Mouse (Mus musculus) 416B (cell line): Measurements from ENCODE around the gene Gm34653.
A peak's percentile ranks its signal among the peaks of the same experiment; 100 is the strongest.
"Not testable (repeated sequence)": the region's sequence is repeated elsewhere in the genome, so short reads cannot be mapped to it uniquely, and the experiment has no call there.

ENCODE experiments used
- DNase-seq: peaks from one replicate; pipeline ENCODE4 v3.0.0; 2011; ENCODE audit warnings: low read depth

The Gm34653 gene

GRCm38 (mm10) chr2:34832766-34833457 is at the start of gene Gm34653:
Gene Gm34653 (plus strand): TSS chr2:34833007.
- peak; percentile 26 for DNase-seq

- DNase-seq = no peak
Measured at GRCm38 (mm10) chr2:34783064-34784020, 49.5 kb upstream of the Gm34653 start.

GRCm38 (mm10) chr2:34784085-34784484 is 48.7 kb upstream of the Gm34653 start:
- DNase-seq = peak; percentile 64

GRCm38 (mm10) chr2:34790282-34790681 is 42.5 kb upstream of the Gm34653 start:
- no peak for DNase-seq

GRCm38 (mm10) chr2:34792543-34792942 is 40.3 kb upstream of the Gm34653 start:
- DNase-seq = not testable (repeated sequence)

GRCm38 (mm10) chr2:34794511-34794910 is 38.3 kb upstream of the Gm34653 start:
- DNase-seq = no peak

- no peak for DNase-seq
Measured at GRCm38 (mm10) chr2:34795426-34795825, 37.4 kb upstream of the Gm34653 start.

- peak; percentile 95 for DNase-seq
Measured at GRCm38 (mm10) chr2:34799357-34800256, 33.2 kb upstream of the Gm34653 start, which contains the start of gene Rabepk. Gene Rabepk (minus strand): TSS chr2:34799912.

- no peak for DNase-seq
Measured at GRCm38 (mm10) chr2:34800371-34800770, 32.4 kb upstream of the Gm34653 start.

- peak; percentile 100 for DNase-seq
Measured at GRCm38 (mm10) chr2:34801516-34802482, 31.0 kb upstream of the Gm34653 start.

- peak; percentile 66 for DNase-seq
Measured at GRCm38 (mm10) chr2:34802565-34803245, 30.1 kb upstream of the Gm34653 start.

- DNase-seq = no peak
Measured at GRCm38 (mm10) chr2:34803746-34804145, 29.1 kb upstream of the Gm34653 start.

- no peak for DNase-seq
Measured at GRCm38 (mm10) chr2:34804172-34804571, 28.6 kb upstream of the Gm34653 start.

- no peak for DNase-seq
Measured at GRCm38 (mm10) chr2:34804815-34805214, 28.0 kb upstream of the Gm34653 start.

- DNase-seq = no peak
Measured at GRCm38 (mm10) chr2:34805364-34805950, 27.4 kb upstream of the Gm34653 start.

- DNase-seq = peak; percentile 57
Measured at GRCm38 (mm10) chr2:34808057-34808456, 24.8 kb upstream of the Gm34653 start.

- no peak for DNase-seq
Measured at GRCm38 (mm10) chr2:34809568-34809967, 23.2 kb upstream of the Gm34653 start.

GRCm38 (mm10) chr2:34810775-34811174 is 22.0 kb upstream of the Gm34653 start:
- no peak for DNase-seq

GRCm38 (mm10) chr2:34812706-34813105 is 20.1 kb upstream of the Gm34653 start:
- DNase-seq = no peak

- not testable (repeated sequence) for DNase-seq
Measured at GRCm38 (mm10) chr2:34815893-34816292, 16.9 kb upstream of the Gm34653 start.
